Mouse (Mus musculus) cortical plate, adult 2 months (tissue): ENCODE results near the gene Brwd1. TPM values are rescaled to one million over a fixed set of nuclear protein-coding genes. Genes with fewer than 3 reads are reported as not detected.
A peak's percentile ranks its signal among the peaks of the same experiment; 100 is the strongest.
"Not testable (repeated sequence)": the region's sequence is repeated elsewhere in the genome, so short reads cannot be mapped to it uniquely, and the experiment has no call there.

ENCODE experiments used
- H3K27ac ChIP-seq: fragments of 200-500 bp; 2 replicates; pipeline ENCODE4 v1.5.1; 2012; ENCODE audit warnings: low read length, control low read depth, inconsistent platforms; ENCODE audit not compliant: insufficient read depth
- H3K4me1 ChIP-seq: fragments of 200-500 bp; 2 replicates; pipeline ENCODE4 v1.6.1; 2011; ENCODE audit warnings: low read length; ENCODE audit not compliant: control insufficient read depth, insufficient read depth
- H3K4me3 ChIP-seq: fragments of 200-500 bp; 2 replicates; pipeline ENCODE4 v1.5.1; 2011; ENCODE audit warnings: mild to moderate bottlenecking, low read length, control low read depth; ENCODE audit not compliant: insufficient read depth
- CTCF ChIP-seq: fragments of 200-500 bp; IDR thresholded peaks from 2 replicates; pipeline ENCODE4 v1.5.1; 2011; ENCODE audit warnings: mild to moderate bottlenecking, control low read depth, low read length; ENCODE audit not compliant: insufficient read depth; ENCODE audit errors: extremely low read depth
- POLR2A ChIP-seq: fragments of 200-500 bp; IDR thresholded peaks from 2 replicates; pipeline ENCODE4 v1.6.1; 2011; ENCODE audit warnings: mild to moderate bottlenecking, low read length, control low read depth; ENCODE audit not compliant: insufficient read depth; ENCODE audit errors: extremely low read depth
- polyA plus RNA-seq: library from polyadenylated mRNA; depleted of rRNA; stranded (reverse); fragments of >200 nt; gene quantifications from 2 replicates; pipeline ENCODE4 v1.2.3, GENCODE M21; 2012

Gene Brwd1
- polyA plus RNA-seq, 1 experiment: 95.0 TPM

DNA sequence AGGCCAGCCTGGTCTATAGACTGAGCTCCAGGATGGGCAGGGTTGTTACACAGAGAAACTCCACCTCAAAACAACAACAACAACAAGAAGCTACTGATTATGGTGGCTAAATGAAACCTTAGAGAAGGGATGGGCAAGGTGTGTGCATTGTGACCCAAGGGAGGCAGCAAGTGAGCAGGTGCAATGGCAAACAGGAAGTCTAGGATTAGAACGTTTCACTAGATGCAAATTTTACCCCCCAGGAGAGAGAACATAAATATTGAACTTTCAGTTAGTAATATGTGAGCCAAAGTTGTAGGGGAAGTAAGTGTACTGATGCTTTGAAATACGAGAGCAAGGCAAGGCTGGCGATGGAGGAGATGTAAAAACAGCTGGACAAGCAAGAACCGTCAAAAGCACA lies 27.3 kb upstream of the Brwd1 start:
- Histone ChIP-seq H3K27ac (no peak overlapping the region), H3K4me1 (no peaks in the 10 kb centered on the region), H3K4me3 (no peak overlapping the region)
- no peak for TF ChIP-seq CTCF
- no peak for TF ChIP-seq POLR2A

DNA sequence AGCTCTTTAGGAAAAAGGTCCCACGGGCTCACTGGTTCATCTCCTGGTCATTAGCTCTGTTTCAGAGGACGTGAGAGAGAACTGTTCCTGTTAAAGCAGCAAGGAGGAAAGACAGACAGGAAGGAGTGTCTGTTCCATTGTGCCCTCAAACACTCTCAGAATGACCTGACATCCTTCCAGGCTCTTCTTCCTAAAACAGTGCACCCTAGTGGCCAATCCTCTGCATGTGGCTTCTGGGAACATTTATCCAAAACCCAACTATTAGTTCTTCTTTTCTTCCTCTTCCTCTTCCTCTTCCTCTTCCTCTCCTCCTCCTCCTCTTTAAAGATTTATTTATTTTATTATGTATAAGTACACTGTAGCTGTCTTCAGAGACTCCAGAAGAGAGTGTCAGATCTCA lies 20.7 kb upstream of the Brwd1 start:
- Histone ChIP-seq H3K4me1 (no peaks in the 10 kb centered on the region), H3K27ac (no peak overlapping the region), H3K4me3 (no peak overlapping the region)
- TF ChIP-seq CTCF: peak; percentile 38; the same call in 1 of the 2 replicates
- TF ChIP-seq POLR2A: no peak

DNA sequence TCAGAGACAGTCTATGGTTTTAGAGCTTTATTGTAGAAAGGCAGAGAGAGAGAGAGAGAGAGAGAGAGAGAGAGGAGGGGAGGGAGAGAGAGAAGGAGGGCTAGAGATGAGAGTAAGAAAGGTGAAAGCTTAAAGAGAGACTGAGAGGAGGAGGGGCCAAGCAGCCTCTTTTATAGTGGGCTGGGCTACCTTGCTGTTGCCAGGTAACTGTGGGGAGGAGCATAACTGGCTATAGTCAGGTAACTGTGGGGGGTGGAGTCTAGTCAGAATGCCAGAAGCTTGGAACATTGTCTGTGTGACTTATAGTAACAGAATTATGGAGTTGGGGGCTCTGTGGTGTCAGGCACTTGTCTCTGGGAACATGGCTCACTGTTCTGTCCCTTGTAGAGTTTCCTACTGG lies 15.5 kb upstream of the Brwd1 start:
- not testable (repeated sequence) for H3K4me3 ChIP-seq, H3K4me1 ChIP-seq, H3K27ac ChIP-seq

DNA sequence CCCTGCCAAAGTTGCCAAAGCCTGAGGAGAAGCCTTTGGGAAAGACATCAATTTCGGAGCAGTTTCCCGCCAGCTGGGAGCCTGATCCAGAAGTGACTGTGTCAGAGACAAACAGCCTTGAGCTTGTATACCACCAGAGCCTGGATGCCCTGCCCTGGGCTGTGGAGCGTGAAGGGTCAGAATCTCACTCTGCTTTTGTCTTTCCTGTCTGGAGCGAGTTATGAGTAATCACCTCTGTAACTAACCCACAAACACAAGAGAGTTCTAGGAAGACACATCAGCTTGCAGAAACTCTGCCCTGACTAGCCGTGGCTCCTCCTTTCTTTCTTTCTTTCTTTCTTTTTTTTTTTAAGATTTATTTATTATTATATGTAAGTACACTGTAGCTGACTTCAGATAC lies 13.6 kb upstream of the Brwd1 start:
- H3K27ac ChIP-seq: no peak overlapping the region
- H3K4me1 ChIP-seq: no peaks in the 10 kb centered on the region
- no peak for TF ChIP-seq CTCF
- no peak for TF ChIP-seq POLR2A
- no peak overlapping the region for H3K4me3 ChIP-seq

DNA sequence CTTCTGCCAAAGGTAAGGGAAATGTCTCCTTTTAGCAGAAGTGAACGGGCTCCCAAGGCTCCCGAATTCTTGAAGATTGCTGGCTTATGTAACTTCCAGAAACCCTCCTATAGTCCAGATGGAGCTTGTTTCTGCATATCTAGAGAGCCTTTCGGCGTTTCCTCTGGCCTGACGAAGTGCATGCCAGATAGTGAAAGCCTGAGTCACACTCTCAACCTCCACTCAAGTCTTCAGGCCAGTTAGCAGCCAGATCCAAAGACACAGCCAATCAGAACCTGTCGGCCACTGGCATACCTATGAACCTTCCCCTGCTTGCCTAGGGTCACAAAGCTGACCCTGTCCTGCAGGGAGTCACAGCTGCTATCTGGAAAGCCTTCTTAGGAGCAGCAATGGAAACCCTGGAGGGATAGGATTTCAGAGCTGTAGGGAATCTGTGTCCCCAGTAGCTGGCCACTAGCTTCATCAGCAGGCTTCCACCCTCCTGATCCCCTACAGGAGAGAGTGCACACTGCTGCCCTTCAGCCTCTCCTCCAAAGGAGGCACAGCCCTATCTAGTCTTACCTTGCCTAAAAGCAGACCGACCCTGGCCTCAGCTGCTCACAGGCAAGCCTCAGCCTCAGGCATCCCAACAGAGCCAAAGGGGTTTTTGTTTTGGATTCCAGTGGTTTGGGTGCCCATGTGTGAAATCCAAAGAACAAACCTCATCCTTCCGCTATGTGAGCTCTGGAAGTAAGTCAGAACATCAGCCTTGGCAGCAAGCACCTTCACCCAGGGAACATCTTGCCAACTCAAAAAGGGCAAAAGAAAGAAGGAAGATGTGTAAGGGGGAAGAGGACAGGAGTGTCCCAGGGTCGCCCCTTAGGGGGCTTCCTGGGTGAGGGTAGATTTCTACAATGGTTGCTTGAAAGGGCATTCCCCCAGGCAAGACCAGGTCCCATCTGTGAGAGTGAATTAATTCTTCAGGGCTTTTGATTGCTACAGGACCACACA lies 9.5 kb upstream of the Brwd1 start:
- Histone ChIP-seq H3K27ac (no peak overlapping the region), H3K4me1 (no peaks in the 10 kb centered on the region), H3K4me3 (no peak overlapping the region)
- TF ChIP-seq POLR2A (no peak), CTCF (no peak)

DNA sequence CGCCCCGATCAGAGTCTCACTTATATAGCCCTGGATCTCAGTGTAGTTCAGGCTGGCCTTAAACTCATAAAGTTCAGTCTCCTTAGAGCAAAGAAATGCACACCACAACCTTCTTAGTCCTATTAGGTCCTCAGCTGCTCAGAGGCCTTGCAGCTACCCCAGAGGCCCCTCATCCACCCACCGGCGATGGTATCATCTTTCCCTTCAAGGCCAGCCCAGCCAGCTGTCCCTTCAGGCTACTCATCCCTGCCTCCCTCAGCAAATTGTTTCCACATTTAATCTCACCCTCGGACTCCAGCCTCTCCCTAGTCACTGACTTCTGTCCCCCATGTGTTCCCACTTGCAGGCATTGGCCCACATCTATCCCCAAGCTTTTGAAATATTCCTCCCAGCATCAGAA lies 5.8 kb upstream of the Brwd1 start:
- H3K27ac ChIP-seq: no peak overlapping the region
- no peaks in the 10 kb centered on the region for H3K4me1 ChIP-seq
- no peak for TF ChIP-seq POLR2A
- TF ChIP-seq CTCF: no peak
- H3K4me3 ChIP-seq: no peak overlapping the region

DNA sequence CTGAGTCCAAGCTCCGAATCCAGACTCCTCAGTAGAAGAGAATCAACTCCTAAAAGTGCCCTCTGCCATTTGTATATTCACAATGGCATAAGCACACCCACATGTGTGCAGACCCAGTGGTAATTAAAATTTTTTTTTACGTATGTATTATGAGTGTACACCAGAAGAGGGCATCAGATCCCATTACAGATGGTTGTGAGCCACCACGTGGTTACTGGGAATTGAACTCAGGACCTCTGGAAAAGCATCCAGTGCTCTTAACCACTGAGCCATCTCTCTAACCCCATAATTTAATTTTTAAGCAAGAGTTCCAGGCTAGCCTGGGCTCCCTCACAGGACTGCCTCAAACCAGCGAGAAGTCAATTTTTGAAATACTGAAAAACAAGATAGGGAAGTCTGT lies 5.1 kb upstream of the Brwd1 start:
- Histone ChIP-seq H3K4me3 (no peak overlapping the region), H3K27ac (no peak overlapping the region), H3K4me1 (no peaks in the 10 kb centered on the region)
- TF ChIP-seq CTCF: no peak
- no peak for TF ChIP-seq POLR2A

DNA sequence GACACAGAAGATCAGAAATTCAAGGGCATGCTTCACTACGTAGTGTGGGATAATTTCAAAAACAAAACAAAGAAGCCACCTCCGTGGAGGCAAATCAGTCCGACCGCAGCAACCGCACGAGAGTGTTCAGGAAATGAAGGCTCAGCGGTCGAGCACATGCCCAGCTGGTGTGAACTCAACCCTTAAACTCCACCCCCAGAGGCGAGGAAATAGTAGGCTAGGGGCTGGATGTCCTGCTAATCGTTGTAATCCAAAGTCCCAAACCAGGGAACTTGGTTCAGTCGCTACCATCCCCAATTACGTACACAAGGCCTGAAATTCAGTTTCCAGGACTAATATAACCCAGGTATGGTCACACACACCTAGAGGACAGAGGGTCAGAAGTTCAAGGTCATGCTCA lies 4.7 kb upstream of the Brwd1 start:
- H3K27ac ChIP-seq: no peak overlapping the region
- TF ChIP-seq POLR2A: no peak
- TF ChIP-seq CTCF: no peak
- H3K4me1 ChIP-seq: no peaks in the 10 kb centered on the region
- no peak overlapping the region for H3K4me3 ChIP-seq

DNA sequence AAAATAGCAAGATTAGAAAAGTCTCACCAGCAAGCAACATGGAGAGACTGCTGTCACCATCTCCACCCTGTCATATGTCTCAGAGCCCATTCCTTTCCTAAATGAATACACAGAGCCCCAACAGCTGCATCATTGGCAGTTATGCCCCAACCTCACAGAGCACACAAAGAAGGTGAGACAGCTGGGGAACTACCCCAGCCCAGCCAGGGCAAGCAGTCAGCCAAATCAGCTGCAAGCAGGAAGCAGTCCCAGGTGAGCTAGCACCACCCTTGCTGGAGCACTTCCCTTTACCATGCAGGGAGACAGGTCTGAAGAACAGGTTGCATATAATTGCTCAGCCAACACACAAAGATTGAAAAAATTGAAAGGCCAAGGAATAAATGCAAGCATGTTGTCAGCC lies 3.3 kb upstream of the Brwd1 start:
- Histone ChIP-seq H3K4me1 (no peaks in the 10 kb centered on the region; the same call in 1 of the 2 replicates), H3K27ac (no peak overlapping the region), H3K4me3 (no peak overlapping the region)
- TF ChIP-seq POLR2A (no peak), CTCF (no peak)

DNA sequence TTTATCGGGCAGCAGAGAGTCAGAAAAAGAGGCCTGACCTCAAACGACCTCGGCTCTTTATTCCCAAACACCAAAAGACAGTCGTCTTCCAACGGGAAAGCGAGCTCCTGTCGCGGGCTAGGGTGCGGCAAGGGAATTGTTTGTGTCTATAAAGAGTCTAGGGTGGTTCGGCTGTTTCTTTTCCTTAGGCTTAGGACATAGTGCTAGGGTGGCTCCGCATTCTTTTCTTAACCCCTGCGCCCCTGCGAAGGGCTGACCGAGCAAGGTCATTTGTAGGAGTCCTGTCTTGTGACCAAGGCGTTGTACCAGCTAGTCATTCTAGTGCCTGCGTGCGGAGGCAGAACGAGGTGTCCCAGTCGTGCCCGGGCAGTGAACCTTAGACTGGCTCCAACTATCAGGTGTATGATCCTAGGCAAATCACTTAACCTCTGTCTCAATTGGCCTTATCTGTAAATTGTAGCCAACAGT lies 887 bp upstream of the Brwd1 start:
- Histone ChIP-seq H3K27ac (peak overlapping the region; percentile 97), H3K4me1 (peaks cover 1% of the 10 kb centered on the region; the same call in 1 of the 2 replicates)
- TF ChIP-seq CTCF (no peak), POLR2A (no peak)

More for the DNA sequence above, 887 bp upstream of the Brwd1 start:
- peak overlapping the region; percentile 62 for H3K4me3 ChIP-seq
